Mouse (Mus musculus) Patski (cell line): ENCODE measurements at regions not wholly inside any gene's neighbourhood (a gene's known extent, or its start where the extent isn't known, plus 50 kb on each side); places are given as distances from the start of the nearest gene placed in this dataset.
A peak's percentile ranks its signal among the peaks of the same experiment; 100 is the strongest.

Experiments used
- ATAC-seq: fragments of 100-300 bp; one replicate; pipeline ENCODE4 v1.8.0; 2021
- CTCF ChIA-PET: fragments of 350-600 bp; sonication (Branson Sonifier 250); formaldehyde crosslinking; loops from one replicate; lab custom pipeline; 2022; ENCODE audit warnings: inconsistent platforms; lab: Charles Lee
- POLR2A ChIA-PET: fragments of 350-600 bp; sonication (Branson Sonifier 250); formaldehyde crosslinking; loops from one replicate; lab custom pipeline; 2022; ENCODE audit warnings: antibody characterized with exemption, inconsistent platforms; lab: Charles Lee
- DNase-seq: peaks from one replicate; pipeline ENCODE4 v3.0.0-alpha.2; 2011; ENCODE audit warnings: low read depth, low spot score
- H3K27me3 ChIP-seq: fragments of 371-371 bp; one replicate; pipeline ENCODE4 v1.5.1; 2021
- CTCF ChIP-seq: fragments of 100-300 bp; IDR thresholded peaks from one replicate; pipeline ENCODE4 v1.5.1; 2021
- in situ Hi-C: fragments of 300-500 bp; cut with MboI; formaldehyde crosslinking; loops from 3 replicates; pipeline ENCODE4 v1.11.1; 2018; ENCODE audit warnings: low pct_unique_long_range_greater_than_20kb, mixed read lengths

DNA sequence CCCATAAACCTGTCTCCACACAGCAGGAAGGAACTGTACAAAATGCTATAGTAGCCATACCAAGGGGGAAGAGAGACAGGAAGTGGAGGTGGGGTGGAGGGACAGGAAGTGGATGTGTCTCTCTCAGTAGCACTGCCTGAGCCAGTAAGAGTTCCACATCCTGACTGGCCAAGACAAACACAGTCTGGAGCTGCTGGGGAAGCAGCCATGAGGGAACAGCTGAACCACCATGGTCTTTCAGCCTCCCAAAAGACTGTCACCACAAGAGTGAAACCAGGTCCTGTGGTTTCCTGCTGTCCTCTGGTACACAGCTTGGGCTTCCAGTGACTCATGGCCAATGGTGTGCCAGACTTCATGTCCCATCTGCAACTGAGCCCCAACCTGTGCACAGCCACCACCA lies 180.9 kb upstream of the Lrtm1 start:
- in situ Hi-C loops, result no loop called here
- no peak for TF ChIP-seq CTCF
- ChIA-PET CTCF (interaction anchor here (0.8 to 1.3 kb wide), 2 partner anchors 25 to 188 kb away, joined by 3 read pairs; no protein-coding TSS in a partner anchor), POLR2A (no interaction called here)
- DNase-seq, result no peak
- H3K27me3 ChIP-seq, result no peaks in the 10 kb centered on the region
- no peak for ATAC-seq

- DNase-seq, result no peak
- TF ChIP-seq CTCF, result peak; percentile 54
- ChIA-PET POLR2A (no interaction called here), CTCF (no interaction called here)
- H3K27me3 ChIP-seq, result no peaks in the 10 kb centered on the region
- in situ Hi-C loops, result no loop called here
- no peak for ATAC-seq
These were observed 169.0 kb upstream of the Lrtm1 start for GRCm38 (mm10) chr14:28848831-28849590.
